Mouse (Mus musculus) heart, postnatal 25 days (tissue): ENCODE measurements around the gene Olfr1490. TPM values are rescaled to one million over a fixed set of nuclear protein-coding genes. Genes with fewer than 3 reads are reported as not detected.
"Not testable (repeated sequence)": the region's sequence is repeated elsewhere in the genome, so short reads cannot be mapped to it uniquely, and the experiment has no call there.

Experiments
- DNase-seq: peaks from one replicate; pipeline ENCODE4 v3.0.0; 2022; ENCODE audit warnings: low spot score
- intact Hi-C: fragments of 180-260 bp; cut with DNase I; formaldehyde crosslinking; loops from one replicate; pipeline ENCODE4 v1.15.1; 2025
- microRNA-seq: library from miRNA; unstranded; fragments of <30 nt; microRNA quantifications from one replicate; pipeline ENCODE4 v1.2.0, GENCODE M21; 2022
- total RNA-seq, 2 experiments: library from RNA; stranded (reverse); gene quantifications; 2 replicates each; pipeline ENCODE4 v1.2.3; 2021

Gene Olfr1490
- not detected for total RNA-seq

GRCm38 (mm10) chr19:13650791-13651190, at the start of gene Olfr1490:
TSS of gene Olfr1490 (plus strand) at chr19:13651091.
- DNase-seq, result no peak
- intact Hi-C loops, result no loop called here

- intact Hi-C loops, DNase-seq: not testable (repeated sequence)
Measured at GRCm38 (mm10) chr19:13617075-13617474, 33.8 kb upstream of the Olfr1490 start, which contains the start of gene Olfr1487. TSS of gene Olfr1487 (plus strand) at chr19:13617375.

GRCm38 (mm10) chr19:13631321-13631720, 19.6 kb upstream of the Olfr1490 start, which contains the start of gene Olfr1489:
TSS of gene Olfr1489 (plus strand) at chr19:13631621.
- intact Hi-C loops, result no loop called here
- DNase-seq, result no peak

- DNase-seq, result no peak
- intact Hi-C loops, result no loop called here
Measured at GRCm38 (mm10) chr19:13696968-13697367, 46.1 kb downstream of the Olfr1490 start, which contains the start of gene Olfr1491. TSS of gene Olfr1491 (plus strand) at chr19:13697268.

Small RNA genes lying within 50 kb of the gene (microRNA-seq; reads per million reads assigned to microRNA genes)
- not detected for gene Gm23931

Other genes with a start within 250 kb of the Olfr1490 start
- gene Olfr1469, start 243.2 kb upstream of the Olfr1490 start, total RNA-seq, result not detected
- not detected for gene Olfr1471, start 207.7 kb upstream of the Olfr1490 start, total RNA-seq
- gene Olfr1472, start 195.0 kb upstream of the Olfr1490 start, total RNA-seq, result not detected
- not detected for gene Olfr1474, start 181.5 kb upstream of the Olfr1490 start, total RNA-seq
- not detected for gene Olfr1475, start 170.9 kb upstream of the Olfr1490 start, total RNA-seq
- gene Olfr1477, start 150.5 kb upstream of the Olfr1490 start, total RNA-seq, result not detected
- not detected for gene Olfr1480, start 123.2 kb upstream of the Olfr1490 start, total RNA-seq
- gene Olfr1484, start 67.6 kb upstream of the Olfr1490 start, total RNA-seq, result not detected
- not detected for gene Olfr1487, start 33.7 kb upstream of the Olfr1490 start, total RNA-seq
- not detected for gene Olfr1489, start 19.5 kb upstream of the Olfr1490 start, total RNA-seq
- not detected for gene Olfr1491, start 46.2 kb downstream of the Olfr1490 start, total RNA-seq
- not detected for gene Olfr1493-ps1, start 72.2 kb downstream of the Olfr1490 start, total RNA-seq
- not detected for gene Olfr1494, start 88.6 kb downstream of the Olfr1490 start, total RNA-seq
- not detected for gene Olfr1495, start 113.5 kb downstream of the Olfr1490 start, total RNA-seq
- not detected for gene Olfr1496, start 126.8 kb downstream of the Olfr1490 start, total RNA-seq
- not detected for gene Olfr1497, start 147.1 kb downstream of the Olfr1490 start, total RNA-seq
- not detected for gene Olfr1499, start 168.4 kb downstream of the Olfr1490 start, total RNA-seq
- not detected for gene Olfr1500, start 179.4 kb downstream of the Olfr1490 start, total RNA-seq
- not detected for gene Olfr1501, start 199.6 kb downstream of the Olfr1490 start, total RNA-seq
- gene Olfr1502, start 210.7 kb downstream of the Olfr1490 start, total RNA-seq, result not detected
- gene Olfr1504, start 246.8 kb downstream of the Olfr1490 start, total RNA-seq, result not detected